Mouse (Mus musculus) thymus, adult 2 months (tissue): ENCODE data around the gene Cspg4.

Experiments used
- CTCF ChIP-seq: fragments of 200-500 bp; IDR thresholded peaks from 2 replicates; pipeline ENCODE4 v1.5.1; 2012; ENCODE audit warnings: mild to moderate bottlenecking, control low read depth, low read length, moderate library complexity, borderline replicate concordance; ENCODE audit not compliant: control insufficient read depth, poor library complexity, insufficient read depth; ENCODE audit errors: extremely low read depth
- POLR2A ChIP-seq: fragments of 200-500 bp; IDR thresholded peaks from 2 replicates; pipeline ENCODE4 v1.6.1; 2012; ENCODE audit warnings: mild to moderate bottlenecking, low read length, control low read depth, moderate library complexity; ENCODE audit not compliant: control insufficient read depth, poor library complexity, insufficient read depth; ENCODE audit errors: extremely low read depth

DNA sequence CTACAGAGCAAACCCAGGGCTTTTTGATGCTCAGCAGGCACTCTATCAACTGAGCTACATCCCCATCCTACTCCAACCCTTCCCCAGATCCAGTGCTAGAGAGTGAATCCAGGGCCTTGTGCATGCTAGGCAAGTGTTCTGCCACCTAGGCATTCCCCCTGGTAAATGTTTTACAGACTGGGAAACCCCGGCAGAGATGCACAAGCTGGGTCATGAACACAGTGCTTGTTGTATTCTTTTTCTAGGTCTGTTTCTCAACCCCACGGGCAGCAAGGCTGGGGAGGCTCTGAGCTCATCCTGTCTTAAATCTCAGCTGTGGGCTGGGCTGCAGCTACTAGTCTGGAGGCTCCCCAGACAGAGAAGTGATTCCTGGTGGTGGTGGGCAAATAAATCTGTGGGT is 2.0 kb upstream of the Cspg4 start:
- TF ChIP-seq CTCF (no peak), POLR2A (no peak)
